Mouse (Mus musculus) lung, adult 2 months (tissue): ENCODE measurements around the gene Ruvbl1.

Experiments
- CTCF ChIP-seq: fragments of 200-500 bp; IDR thresholded peaks from 2 replicates; pipeline ENCODE4 v1.5.1; 2011; ENCODE audit warnings: mild to moderate bottlenecking, low read length, control low read depth; ENCODE audit not compliant: insufficient read depth
- POLR2A ChIP-seq: fragments of 200-500 bp; IDR thresholded peaks from 2 replicates; pipeline ENCODE4 v1.6.1; 2011; ENCODE audit warnings: low read depth, mild to moderate bottlenecking, control low read depth, low read length, borderline replicate concordance; ENCODE audit errors: extremely low read depth

DNA sequence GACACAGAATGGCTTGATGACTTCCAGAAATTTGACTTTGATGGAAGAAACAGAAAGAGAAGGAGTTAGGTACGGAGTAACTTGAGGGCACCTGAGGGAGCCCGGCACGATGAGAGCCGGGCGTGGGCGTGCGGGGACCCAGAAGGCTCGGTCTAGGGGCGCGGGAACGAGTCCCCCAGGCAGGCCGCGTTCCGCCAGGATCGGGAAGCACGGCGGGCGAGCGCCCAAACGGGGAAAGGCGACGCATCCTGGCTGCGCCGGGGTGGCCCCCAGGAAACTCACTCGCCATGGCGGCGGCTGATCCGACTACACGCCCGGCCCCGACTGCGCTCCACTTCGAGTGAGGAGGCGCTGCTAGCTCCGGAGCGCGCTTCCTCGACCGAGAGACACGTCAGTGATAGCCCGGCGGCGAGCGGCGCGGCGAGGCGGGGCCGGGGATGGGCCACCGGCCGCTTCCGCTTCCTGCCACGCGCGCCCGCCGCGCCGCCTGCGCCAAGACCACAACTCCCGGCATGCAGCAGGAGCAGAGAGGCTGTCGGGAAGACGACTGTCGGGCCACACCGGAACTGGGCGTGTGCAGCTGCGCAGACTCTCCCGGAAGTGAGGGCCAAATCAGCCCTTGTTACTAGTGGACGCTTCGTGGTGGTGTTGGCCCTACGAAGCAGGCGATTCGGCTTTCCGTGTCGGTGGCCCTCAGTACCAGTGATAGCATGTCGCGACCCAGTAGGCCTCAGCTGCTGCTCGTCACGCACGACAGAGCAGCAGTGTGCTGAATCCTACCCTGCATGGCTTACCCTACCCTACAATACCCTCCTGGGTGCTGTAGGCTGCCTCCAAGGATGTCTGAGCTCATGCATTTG is 53.4 kb downstream of the Ruvbl1 start, which contains the start of gene Sec61a1:
- TF ChIP-seq CTCF (no peak), POLR2A (peak; percentile 99)
